Mouse (Mus musculus) limb, embryonic 13.5 days (tissue): ENCODE data around the gene Snrpb. TPM values are rescaled to one million over a fixed set of nuclear protein-coding genes. Genes with fewer than 3 reads are reported as not detected.

ENCODE experiments used
- ATAC-seq: fragments of 200-750 bp; cut with Nextera tagmentation; 2 replicates; pipeline ENCODE4 v1.8.0; 2017; ENCODE audit warnings: low read depth, moderate number of reproducible peaks, moderate TSS enrichment; ENCODE audit not compliant: low FRiP score
- H3K27ac ChIP-seq: fragments of 300-500 bp; sonication (generic); 2 replicates; pipeline ENCODE4 v1.5.1; 2015; ENCODE audit warnings: inconsistent platforms, mild to moderate bottlenecking, moderate library complexity
- H3K27me3 ChIP-seq: fragments of 300-500 bp; sonication (generic); 2 replicates; pipeline ENCODE4 v1.6.1; 2015; ENCODE audit warnings: mild to moderate bottlenecking, inconsistent platforms
- H3K36me3 ChIP-seq: fragments of 300-500 bp; sonication (generic); 2 replicates; pipeline ENCODE4 v1.6.1; 2015; ENCODE audit warnings: inconsistent platforms, mild to moderate bottlenecking, moderate library complexity
- H3K4me1 ChIP-seq: fragments of 300-500 bp; sonication (generic); 2 replicates; pipeline ENCODE4 v1.6.1; 2015; ENCODE audit warnings: inconsistent platforms
- H3K4me2 ChIP-seq: fragments of 300-500 bp; sonication (generic); replicated peaks from 2 replicates; pipeline ENCODE4 v1.6.1; 2015; ENCODE audit warnings: inconsistent platforms, mild to moderate bottlenecking, moderate library complexity
- H3K4me3 ChIP-seq: fragments of 300-500 bp; sonication (generic); 2 replicates; pipeline ENCODE4 v1.5.1; 2015; ENCODE audit warnings: moderate library complexity, mild to moderate bottlenecking, inconsistent platforms
- H3K9ac ChIP-seq: fragments of 300-500 bp; sonication (generic); 2 replicates; pipeline ENCODE4 v1.6.1; 2015; ENCODE audit warnings: mild to moderate bottlenecking, inconsistent platforms
- H3K9me3 ChIP-seq: fragments of 300-500 bp; sonication (generic); 2 replicates; pipeline ENCODE4 v1.6.1; 2016; ENCODE audit warnings: inconsistent platforms
- WGBS: fragments of 180-500 bp; shearing (Covaris S2); methylation state at CpG from one replicate; pipeline ENCODE4 v1.1.7; 2015; 5-methylcytosine and 5-hydroxymethylcytosine counted together
- polyA plus RNA-seq: library from polyadenylated mRNA; unstranded; fragments of >200 nt; fragmentation: Nextera tagmentation; extraction: Ambion mirVana; gene quantifications from 2 replicates; pipeline ENCODE4 v1.2.1, GENCODE M21; 2015

Gene Snrpb
- polyA plus RNA-seq = 632 and 645 TPM in 2 replicates

GRCm38 (mm10) chr2:130178706-130179506 is at the start of gene Snrpb:
Snrpb (minus strand) TSS chr2:130179403.
- peak; percentile 93 for ATAC-seq
- H3K36me3 ChIP-seq = peaks cover 30% of the 10 kb centered on the region
- peak within 1 kb of the TSS; percentile 100 for H3K9ac ChIP-seq
- no peaks in the 10 kb centered on the region for H3K27me3 ChIP-seq
- under 1% methylated on average over 81 of the region's 81 CpGs for WGBS
- H3K4me2 ChIP-seq = peak within 1 kb of the TSS; percentile 80
- H3K4me1 ChIP-seq = peaks cover 16% of the 10 kb centered on the region
- H3K9me3 ChIP-seq = no peaks in the 10 kb centered on the region
- H3K27ac ChIP-seq = peak within 1 kb of the TSS; percentile 98
- H3K4me3 ChIP-seq = peak within 1 kb of the TSS; percentile 99

DNA sequence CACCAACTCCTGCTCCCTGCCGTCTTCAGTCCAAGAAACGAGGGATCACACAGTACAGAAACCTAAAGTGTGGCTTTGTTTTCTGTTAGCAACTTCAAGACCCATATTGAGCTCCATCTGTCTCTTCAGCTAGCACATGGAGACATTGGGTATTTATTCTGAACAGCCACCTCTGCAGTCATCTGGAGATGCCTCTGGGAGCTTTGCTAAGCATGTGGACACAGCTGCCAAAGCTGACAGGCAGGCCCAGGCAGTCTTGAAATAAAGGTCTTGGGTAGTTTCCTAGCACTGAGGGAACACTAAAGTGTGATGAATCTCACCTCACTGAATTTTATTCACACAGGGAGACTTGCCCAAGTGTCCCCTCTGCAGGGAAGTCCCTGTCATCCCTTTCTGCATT is 32.4 kb upstream of the Snrpb start:
- WGBS = 72% methylated on average over 2 of the region's 2 CpGs
- no peak overlapping the region for H3K27ac ChIP-seq
- H3K4me2 ChIP-seq = no peak overlapping the region
- no peaks in the 10 kb centered on the region for H3K9me3 ChIP-seq
- no peak for ATAC-seq
- H3K27me3 ChIP-seq = no peaks in the 10 kb centered on the region
- H3K36me3 ChIP-seq = no peaks in the 10 kb centered on the region
- H3K4me3 ChIP-seq = no peak overlapping the region
- no peak overlapping the region for H3K9ac ChIP-seq
- no peaks in the 10 kb centered on the region for H3K4me1 ChIP-seq

GRCm38 (mm10) chr2:130209636-130210035 is 30.4 kb upstream of the Snrpb start:
- ATAC-seq = no peak
- WGBS = 94% methylated on average over 3 of the region's 3 CpGs
- no peak overlapping the region for H3K9ac ChIP-seq
- no peaks in the 10 kb centered on the region for H3K4me1 ChIP-seq
- no peaks in the 10 kb centered on the region for H3K9me3 ChIP-seq
- no peak overlapping the region for H3K4me2 ChIP-seq
- H3K27ac ChIP-seq = no peak overlapping the region
- no peak overlapping the region for H3K4me3 ChIP-seq
- H3K27me3 ChIP-seq = no peaks in the 10 kb centered on the region
- no peaks in the 10 kb centered on the region for H3K36me3 ChIP-seq

GRCm38 (mm10) chr2:130207996-130208395 is 28.8 kb upstream of the Snrpb start:
- Histone ChIP-seq H3K9ac (no peak overlapping the region), H3K27me3 (no peaks in the 10 kb centered on the region), H3K4me1 (no peaks in the 10 kb centered on the region), H3K4me2 (no peak overlapping the region), H3K4me3 (no peak overlapping the region), H3K27ac (no peak overlapping the region), H3K9me3 (no peaks in the 10 kb centered on the region), H3K36me3 (no peaks in the 10 kb centered on the region)
- 86% methylated on average over 3 of the region's 3 CpGs for WGBS
- ATAC-seq = no peak

GRCm38 (mm10) chr2:130207376-130207775 is 28.2 kb upstream of the Snrpb start:
- no peak overlapping the region for H3K4me2 ChIP-seq
- H3K4me3 ChIP-seq = no peak overlapping the region
- 73% methylated on average over 2 of the region's 2 CpGs for WGBS
- no peaks in the 10 kb centered on the region for H3K4me1 ChIP-seq
- H3K9ac ChIP-seq = no peak overlapping the region
- no peaks in the 10 kb centered on the region for H3K27me3 ChIP-seq
- H3K36me3 ChIP-seq = no peaks in the 10 kb centered on the region
- no peaks in the 10 kb centered on the region for H3K9me3 ChIP-seq
- H3K27ac ChIP-seq = no peak overlapping the region
- ATAC-seq = no peak

- no peak overlapping the region for H3K9ac ChIP-seq
- ATAC-seq = no peak
- H3K4me1 ChIP-seq = no peaks in the 10 kb centered on the region
- H3K4me3 ChIP-seq = no peak overlapping the region
- peaks cover 4% of the 10 kb centered on the region; the same call in 1 of the 2 replicates for H3K9me3 ChIP-seq
- H3K4me2 ChIP-seq = no peak overlapping the region
- no peak overlapping the region for H3K27ac ChIP-seq
- no peaks in the 10 kb centered on the region for H3K27me3 ChIP-seq
- WGBS = 71% methylated on average over 5 of the region's 5 CpGs
- H3K36me3 ChIP-seq = no peaks in the 10 kb centered on the region
Measured at GRCm38 (mm10) chr2:130200961-130201360, 21.8 kb upstream of the Snrpb start.

DNA sequence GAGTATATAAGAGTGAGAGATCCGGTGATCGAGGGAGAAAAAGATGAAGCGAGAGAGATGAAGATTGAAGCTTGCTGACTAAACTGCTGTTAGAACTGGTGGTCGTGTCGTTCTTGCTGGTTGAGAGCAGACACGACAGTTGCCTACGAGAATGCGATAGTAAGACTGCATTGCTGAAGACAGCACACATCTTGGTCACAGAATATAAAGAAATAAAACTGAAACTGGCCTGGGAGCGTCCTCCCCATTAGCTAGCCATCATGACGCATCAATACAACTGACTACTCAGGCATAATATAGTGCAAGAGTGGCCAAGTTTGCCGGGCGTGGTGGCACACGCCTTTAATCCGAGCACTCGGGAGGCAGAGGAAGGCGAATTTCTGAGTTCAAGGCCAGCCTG is 15.7 kb upstream of the Snrpb start, which contains the start of gene Tmc2:
Gene Tmc2 (plus strand): TSS at position 301 of the 400 bp plus-strand sequence.
- no peak for ATAC-seq

GRCm38 (mm10) chr2:130188391-130188790 is 9.2 kb upstream of the Snrpb start:
- H3K27me3 ChIP-seq = no peaks in the 10 kb centered on the region
- H3K4me2 ChIP-seq = no peak overlapping the region
- H3K36me3 ChIP-seq = no peaks in the 10 kb centered on the region
- H3K9me3 ChIP-seq = 0 out of 2 replicates have a peak, but pooled peaks cover 7% of the 10 kb centered on the region
- no peaks in the 10 kb centered on the region for H3K4me1 ChIP-seq
- no peak overlapping the region for H3K4me3 ChIP-seq
- 83% methylated on average over 12 of the region's 12 CpGs for WGBS
- no peak overlapping the region for H3K27ac ChIP-seq
- ATAC-seq = no peak
- no peak overlapping the region for H3K9ac ChIP-seq

More for the DNA sequence above, 15.7 kb upstream of the Snrpb start, which contains the start of gene Tmc2:
- no peaks in the 10 kb centered on the region for H3K27me3 ChIP-seq
- H3K4me3 ChIP-seq = no peak within 1 kb of the TSS
- no peaks in the 10 kb centered on the region for H3K36me3 ChIP-seq
- H3K9me3 ChIP-seq = peaks cover 5% of the 10 kb centered on the region; the same call in 1 of the 2 replicates
- no peak within 1 kb of the TSS for H3K9ac ChIP-seq
- no peaks in the 10 kb centered on the region for H3K4me1 ChIP-seq
- no peak within 1 kb of the TSS for H3K4me2 ChIP-seq
- WGBS = 92% methylated on average over 16 of the region's 16 CpGs
- no peak within 1 kb of the TSS for H3K27ac ChIP-seq

DNA sequence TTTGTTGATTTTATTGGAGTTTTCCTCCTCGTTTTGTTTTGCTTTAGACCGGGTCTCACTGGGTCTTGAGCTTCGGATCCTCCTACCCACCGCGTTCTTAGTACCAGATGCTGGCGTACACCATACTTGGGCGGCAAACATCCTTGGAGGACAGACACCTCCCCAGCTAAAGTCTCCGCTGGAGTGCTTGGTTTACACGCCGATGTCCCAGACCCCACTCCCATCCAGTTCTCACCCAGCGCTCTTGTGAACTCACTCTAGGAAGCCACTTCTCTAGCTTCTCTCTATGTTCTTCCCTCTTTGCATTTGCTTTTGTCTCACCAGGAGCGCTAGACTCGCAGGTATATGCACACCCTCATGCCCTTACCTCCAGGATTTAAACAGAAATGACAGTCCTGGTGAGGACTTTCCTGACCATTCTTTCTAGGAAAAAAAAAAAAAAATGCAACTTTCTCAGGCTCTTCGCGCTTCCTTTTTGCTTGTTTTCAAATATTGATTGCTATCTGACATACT is 360 bp upstream of the Snrpb start:
- peak overlapping the region; percentile 77 for H3K27ac ChIP-seq

DNA sequence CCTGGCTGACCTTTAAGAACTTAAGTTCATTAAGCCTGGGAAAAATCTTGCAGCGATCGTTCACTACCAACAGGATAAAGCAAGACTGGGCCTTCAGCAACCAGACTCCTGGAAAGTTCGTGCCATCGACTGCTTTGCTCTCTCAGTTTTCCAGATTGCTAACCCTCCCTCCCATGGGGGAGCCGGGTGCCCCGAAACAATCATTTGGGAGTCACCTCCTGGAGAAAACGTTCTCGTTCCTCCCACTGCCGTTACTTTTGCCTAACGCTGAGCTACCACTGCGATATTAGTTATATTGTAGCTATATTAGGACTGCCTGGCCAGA is 860 bp downstream of the Snrpb start:
- H3K9me3 ChIP-seq = no peaks in the 10 kb centered on the region
- H3K27me3 ChIP-seq = no peaks in the 10 kb centered on the region
- H3K36me3 ChIP-seq = peaks cover 35% of the 10 kb centered on the region
- peak overlapping the region; percentile 100 for H3K9ac ChIP-seq
- no peak for ATAC-seq
- peak overlapping the region; percentile 80 for H3K4me2 ChIP-seq
- H3K4me3 ChIP-seq = peak overlapping the region; percentile 99
- peaks cover 16% of the 10 kb centered on the region for H3K4me1 ChIP-seq
- WGBS = 0% methylated on average over 11 of the region's 11 CpGs
- H3K27ac ChIP-seq = peak overlapping the region; percentile 98

More for the DNA sequence above, 360 bp upstream of the Snrpb start:
- peak overlapping the region; percentile 80 for H3K4me2 ChIP-seq
- no peaks in the 10 kb centered on the region for H3K9me3 ChIP-seq
- WGBS = 1% methylated on average over 15 of the region's 15 CpGs
- H3K27me3 ChIP-seq = no peaks in the 10 kb centered on the region
- peak; percentile 64 for ATAC-seq
- peaks cover 16% of the 10 kb centered on the region for H3K4me1 ChIP-seq
- peaks cover 23% of the 10 kb centered on the region for H3K36me3 ChIP-seq
- H3K4me3 ChIP-seq = peak overlapping the region; percentile 99
- H3K9ac ChIP-seq = peak overlapping the region; percentile 100

DNA sequence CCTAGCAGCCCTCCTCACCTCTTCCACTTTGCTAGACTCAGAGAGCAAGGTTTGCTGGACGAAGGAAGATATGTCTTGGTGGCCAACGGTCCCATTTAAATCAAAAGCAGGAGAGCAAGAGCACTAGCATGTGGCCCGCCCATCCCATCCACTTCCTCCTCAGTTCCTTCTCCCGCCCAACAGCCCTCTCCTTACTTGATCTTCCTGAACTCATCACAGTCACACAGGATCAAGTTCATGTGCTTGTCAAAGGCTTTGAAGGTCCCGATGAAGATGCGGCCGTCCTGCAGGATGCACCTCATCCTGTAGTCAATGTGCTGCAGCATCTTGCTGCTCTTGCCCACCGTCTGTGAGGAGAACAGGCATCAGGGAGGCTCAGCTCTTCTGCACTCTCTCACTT is 2.4 kb downstream of the Snrpb start:
- no peak for ATAC-seq
- WGBS = 72% methylated on average over 8 of the region's 8 CpGs
- Histone ChIP-seq H3K36me3 (peaks cover 51% of the 10 kb centered on the region), H3K9ac (peak overlapping the region; percentile 100), H3K4me3 (peak overlapping the region; percentile 99), H3K27ac (no peak overlapping the region), H3K27me3 (no peaks in the 10 kb centered on the region), H3K4me1 (peaks cover 16% of the 10 kb centered on the region), H3K9me3 (no peaks in the 10 kb centered on the region), H3K4me2 (peak overlapping the region; percentile 80)

- H3K9ac ChIP-seq = no peak overlapping the region
- no peak overlapping the region for H3K27ac ChIP-seq
- no peak overlapping the region for H3K4me2 ChIP-seq
- H3K9me3 ChIP-seq = no peaks in the 10 kb centered on the region
- no peak overlapping the region for H3K4me3 ChIP-seq
- WGBS = 79% methylated on average over 2 of the region's 2 CpGs
- H3K27me3 ChIP-seq = no peaks in the 10 kb centered on the region
- no peak for ATAC-seq
- H3K36me3 ChIP-seq = peaks cover 87% of the 10 kb centered on the region
- peaks cover 3% of the 10 kb centered on the region for H3K4me1 ChIP-seq
Measured at GRCm38 (mm10) chr2:130171674-130172073, 7.5 kb downstream of the Snrpb start.
